8 mouse cellular contexts compared by ENCODE assay signal in the genomic region with DNA sequence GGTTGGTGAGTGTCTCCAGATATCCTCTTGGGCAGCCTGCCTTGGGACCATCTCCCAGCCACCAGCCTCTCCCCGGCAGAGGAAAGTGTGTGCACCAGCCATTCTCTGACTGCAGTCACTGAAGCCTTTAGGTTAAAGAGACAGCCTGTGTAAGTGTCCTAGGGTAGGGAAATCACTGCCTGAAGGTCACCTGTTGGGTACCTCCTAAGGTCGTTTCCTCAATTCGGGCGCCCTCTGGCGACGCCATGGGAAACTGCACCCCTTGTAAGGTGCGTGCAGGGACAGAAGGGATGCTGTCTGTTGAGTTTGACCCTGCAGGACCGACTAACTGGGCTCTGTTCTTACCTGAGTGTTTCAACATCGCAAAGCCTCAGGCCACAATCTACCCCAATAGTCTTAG.
DNase-seq lines count a peak whose midpoint lies in the region; ATAC-seq and TF ChIP-seq lines count a peak whose summit lies in the region.

No protein-coding gene starts in this region.

- peaks cover 4% of the 10 kb centered on the region for H3K27me3 ChIP-seq in intestine, embryonic 14.5 days (replicated peaks; ENCODE audit: control insufficient read depth, insufficient read depth, low read length)
- no peaks in the 10 kb centered on the region for H3K27me3 ChIP-seq in intestine, embryonic 16.5 days (replicated peaks; ENCODE audit: control insufficient read depth, insufficient read depth, low read length)
- H3K27me3 ChIP-seq in hindbrain, postnatal 0 days (ENCODE audit: insufficient read depth, low read length) = no peaks in the 10 kb centered on the region

- no peak overlapping the region for H3K27ac ChIP-seq in intestine, embryonic 14.5 days (ENCODE audit: low read depth)
- H3K27ac ChIP-seq in intestine, embryonic 16.5 days (ENCODE audit: low read length) = no peak overlapping the region
- H3K27ac ChIP-seq in hindbrain, postnatal 0 days = no peak overlapping the region

- H3K9ac ChIP-seq in intestine, embryonic 14.5 days (ENCODE audit: low read length) = no peak overlapping the region
- no peak overlapping the region for H3K9ac ChIP-seq in intestine, embryonic 16.5 days (ENCODE audit: low read depth, low read length)
- H3K9ac ChIP-seq in hindbrain, postnatal 0 days (replicated peaks; ENCODE audit: low read length) = no peak overlapping the region

- H3K4me3 ChIP-seq in intestine, embryonic 14.5 days (ENCODE audit: low read depth, low read length) = no peak overlapping the region
- H3K4me3 ChIP-seq in intestine, embryonic 16.5 days (ENCODE audit: low read length) = no peak overlapping the region
- H3K4me3 ChIP-seq in hindbrain, postnatal 0 days (ENCODE audit: low read length) = no peak overlapping the region

- no peak for ATAC-seq in intestine, embryonic 14.5 days (replicated peaks; ENCODE audit: low FRiP score, low TSS enrichment, low read depth)
- ATAC-seq in intestine, embryonic 16.5 days = no peak
- ATAC-seq in hindbrain, postnatal 0 days = 0 out of 2 replicates have a peak, but pooled peaks have one; percentile 32
- ATAC-seq in monocyte, adult 5-6 weeks (replicated peaks; ENCODE audit: insufficient number of reproducible peaks, low FRiP score, low TSS enrichment, poor library complexity, severe bottlenecking) = peak; percentile 84

- no peaks in the 10 kb centered on the region for H3K9me3 ChIP-seq in intestine, embryonic 14.5 days (ENCODE audit: control insufficient read depth, low read length)
- no peaks in the 10 kb centered on the region for H3K9me3 ChIP-seq in intestine, embryonic 16.5 days (ENCODE audit: control insufficient read depth, low read length)
- no peaks in the 10 kb centered on the region for H3K9me3 ChIP-seq in hindbrain, postnatal 0 days (ENCODE audit: low read length)

- H3K4me2 ChIP-seq in intestine, embryonic 14.5 days (ENCODE audit: low read length) = no peak overlapping the region
- H3K4me2 ChIP-seq in intestine, embryonic 16.5 days (ENCODE audit: low read depth, low read length) = no peak overlapping the region
- H3K4me2 ChIP-seq in hindbrain, postnatal 0 days (ENCODE audit: low read depth, low read length) = no peak overlapping the region

- DNase-seq in intestine, embryonic 14.5 days (ENCODE audit: low spot score) = peak; percentile 85
- DNase-seq in cerebellum, adult 11-12 months = peak; percentile 66
- peak; percentile 72 for DNase-seq in forelimb bud, embryonic 11.5 days (ENCODE audit: low read depth, low spot score)
- peak; percentile 75 for DNase-seq in hindbrain, postnatal 0 days (ENCODE audit: low spot score)
- DNase-seq in left cerebral cortex, postnatal 14 days (ENCODE audit: low spot score in 2 of 2) = peak; percentile 49 to 76
- peak; percentile 87 for DNase-seq in testis, postnatal 10 days (ENCODE audit: low spot score)

- intact Hi-C loops in left cerebral cortex, postnatal 14 days (cut with DNase I) = loop anchor here (5.0 kb wide), 2 partner anchors 454 to 554 kb away; no protein-coding TSS in a partner anchor

- WGBS in intestine, embryonic 14.5 days = 10% methylated on average over 9 of the region's 9 CpGs
- WGBS in intestine, embryonic 16.5 days = 12% methylated on average over 9 of the region's 9 CpGs
- WGBS in hindbrain, postnatal 0 days = 12% methylated on average over 9 of the region's 9 CpGs

- H3K36me3 ChIP-seq in intestine, embryonic 14.5 days (ENCODE audit: control insufficient read depth, insufficient read depth, low read length) = no peaks in the 10 kb centered on the region
- no peaks in the 10 kb centered on the region for H3K36me3 ChIP-seq in intestine, embryonic 16.5 days (ENCODE audit: control insufficient read depth, insufficient read depth, low read length)
- no peaks in the 10 kb centered on the region for H3K36me3 ChIP-seq in hindbrain, postnatal 0 days (ENCODE audit: insufficient read depth, low read length)

- H3K4me1 ChIP-seq in intestine, embryonic 14.5 days (replicated peaks; ENCODE audit: control insufficient read depth, insufficient read depth, low read length) = no peaks in the 10 kb centered on the region
- H3K4me1 ChIP-seq in intestine, embryonic 16.5 days (ENCODE audit: control insufficient read depth, insufficient read depth, low read length) = no peaks in the 10 kb centered on the region
- H3K4me1 ChIP-seq in hindbrain, postnatal 0 days (ENCODE audit: insufficient read depth, low read length) = no peaks in the 10 kb centered on the region

- peak; percentile 96 for TF ChIP-seq CTCF in hindbrain, postnatal 0 days (IDR thresholded peaks at IDR 0.05; ENCODE audit: low read depth)

Comparison
In these comparisons a context has a peak if more than half of its experiments do, and no peak if none do; other contexts are left out.
1. ATAC-seq: peak in hindbrain, postnatal 0 days (single experiment) and monocyte, adult 5-6 weeks (single experiment); none in intestine, embryonic 14.5 days (single experiment) and intestine, embryonic 16.5 days (single experiment).
2. Peak in every context shown above with its lines, with median percentiles within 50 percentile points of each other: DNase-seq.